8 mouse cellular contexts compared by ENCODE assay signal in the genomic region with DNA sequence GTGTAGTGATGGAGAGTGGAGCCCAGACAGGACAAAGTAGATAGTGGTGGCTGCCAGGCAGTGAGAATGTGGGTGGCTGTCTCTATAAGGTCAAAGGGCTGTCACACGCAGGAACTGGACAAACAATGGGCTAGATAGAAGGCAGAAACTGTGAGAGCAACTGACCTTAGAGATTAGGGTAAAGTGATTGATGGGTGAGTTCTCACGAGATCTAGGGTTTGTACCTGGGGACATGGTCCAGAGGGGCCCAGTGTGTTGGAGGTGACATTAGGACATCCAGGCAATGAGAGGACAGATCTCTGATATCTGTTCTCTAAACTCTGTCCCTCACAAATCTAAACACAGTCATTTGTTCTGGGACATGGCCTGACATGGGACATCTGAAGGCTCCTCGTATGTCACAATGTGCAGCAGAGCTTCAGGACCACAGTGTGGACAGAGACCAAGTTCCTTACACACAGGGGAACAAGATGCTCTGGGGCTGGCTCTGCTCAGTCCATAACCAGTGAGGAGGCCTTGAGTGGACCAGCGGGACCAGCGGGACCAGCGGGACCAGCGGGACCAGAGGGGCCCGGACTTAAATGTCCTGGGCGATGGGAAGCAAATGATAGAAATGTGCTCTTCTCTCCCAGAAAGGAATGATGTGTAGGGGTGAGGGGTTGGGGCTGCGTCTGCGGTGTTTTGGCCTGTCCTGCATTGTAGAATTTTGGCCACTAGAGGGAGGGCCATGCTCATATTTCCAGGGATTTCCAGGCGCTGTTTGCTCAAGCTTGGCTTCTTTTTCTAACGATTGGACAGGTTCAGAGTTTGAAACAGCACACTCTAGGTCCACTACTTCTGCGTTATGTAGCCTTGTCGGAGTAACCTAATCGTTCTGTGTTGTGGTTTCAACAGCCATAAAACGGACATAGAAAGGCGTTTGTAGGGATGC. TPM values are rescaled to one million over a fixed set of nuclear protein-coding genes. Genes with fewer than 3 reads are reported as not detected.
A peak's percentile ranks its signal among the peaks of the same experiment; 100 is the strongest.
DNase-seq lines count a peak whose midpoint lies in the region; ATAC-seq and TF ChIP-seq lines count a peak whose summit lies in the region.

No protein-coding gene starts in this region.

- ATAC-seq in common myeloid progenitor, adult 5-6 weeks (replicated peaks; ENCODE audit: low read depth, poor library complexity, severe bottlenecking) = peak; percentile 87
- peak; percentile 64 for ATAC-seq in heart, postnatal 0 days (ENCODE audit: insufficient read depth, low read depth)
- peak; percentile 44; the same call in 1 of the 2 replicates for ATAC-seq in neural tube, embryonic 14.5 days (ENCODE audit: low read depth)

- no peak overlapping the region for H3K4me3 ChIP-seq in heart, postnatal 0 days (ENCODE audit: low read depth, low read length)
- H3K4me3 ChIP-seq in neural tube, embryonic 14.5 days (ENCODE audit: low read depth, low read length) = no peak overlapping the region
- no peak overlapping the region for H3K4me3 ChIP-seq in testis, adult 2 months (ENCODE audit: control insufficient read depth, low read depth, low read length)

- H3K27ac ChIP-seq in heart, postnatal 0 days (ENCODE audit: low read depth) = no peak overlapping the region
- no peak overlapping the region for H3K27ac ChIP-seq in neural tube, embryonic 14.5 days (ENCODE audit: low read depth, low read length)
- H3K27ac ChIP-seq in testis, adult 2 months (ENCODE audit: control insufficient read depth, insufficient read depth, low read depth, low read length) = no peak overlapping the region

- H3K9me3 ChIP-seq in heart, postnatal 0 days (replicated peaks; ENCODE audit: control insufficient read depth, low read length) = no peaks in the 10 kb centered on the region
- H3K9me3 ChIP-seq in neural tube, embryonic 14.5 days (ENCODE audit: control insufficient read depth, low read length) = no peaks in the 10 kb centered on the region

- peaks cover 7% of the 10 kb centered on the region; the same call in 1 of the 2 replicates for H3K4me1 ChIP-seq in heart, postnatal 0 days (ENCODE audit: control insufficient read depth, insufficient read depth)
- H3K4me1 ChIP-seq in neural tube, embryonic 14.5 days (ENCODE audit: control insufficient read depth, insufficient read depth, low read length) = 0 out of 2 replicates have a peak, but pooled peaks cover 9% of the 10 kb centered on the region
- H3K4me1 ChIP-seq in testis, adult 2 months (ENCODE audit: control insufficient read depth, insufficient read depth, low read length) = no peaks in the 10 kb centered on the region; the same call in 1 of the 2 replicates

- no peak for TF ChIP-seq EP300 in heart, postnatal 0 days (IDR thresholded peaks at IDR 0.05; ENCODE audit: low read depth)

- no peaks in the 10 kb centered on the region for H3K36me3 ChIP-seq in heart, postnatal 0 days (replicated peaks; ENCODE audit: control insufficient read depth, insufficient read depth, low read length)
- no peaks in the 10 kb centered on the region for H3K36me3 ChIP-seq in neural tube, embryonic 14.5 days (ENCODE audit: control insufficient read depth, insufficient read depth, low read length)
- no peaks in the 10 kb centered on the region for H3K36me3 ChIP-seq in testis, adult 2 months (ENCODE audit: control insufficient read depth, insufficient read depth, low read length)

- no peak for TF ChIP-seq POLR2A in testis, adult 2 months (IDR thresholded peaks at IDR 0.05; ENCODE audit: control insufficient read depth, low read depth, low read length)

- no peaks in the 10 kb centered on the region for H3K27me3 ChIP-seq in heart, postnatal 0 days (ENCODE audit: control insufficient read depth, insufficient read depth, low read length)
- no peaks in the 10 kb centered on the region for H3K27me3 ChIP-seq in neural tube, embryonic 14.5 days (ENCODE audit: control insufficient read depth, insufficient read depth, low read length)
- no peaks in the 10 kb centered on the region for H3K27me3 ChIP-seq in testis, adult 2 months (ENCODE audit: control insufficient read depth, insufficient read depth, low read length)

- WGBS in heart, postnatal 0 days = 9% methylated on average over 18 of the region's 18 CpGs
- WGBS in neural tube, embryonic 14.5 days = 13% methylated on average over 18 of the region's 18 CpGs

- no peak overlapping the region for H3K9ac ChIP-seq in heart, postnatal 0 days (replicated peaks; ENCODE audit: low read depth, low read length)
- H3K9ac ChIP-seq in neural tube, embryonic 14.5 days (replicated peaks; ENCODE audit: low read depth, low read length) = no peak overlapping the region

- DNase-seq in A20 (ENCODE audit: low read depth, low spot score) (peak; percentile 69), WW6 (ENCODE audit: low read depth, low spot score) (peak; percentile 42)
- DNase-seq in heart, postnatal 0 days (ENCODE audit: low spot score) = peak; percentile 71
- peak; percentile 75 for DNase-seq in kidney, postnatal 14 days
- DNase-seq in lung, adult 18-20 months = peak; percentile 60 to 62

- H3K4me2 ChIP-seq in heart, postnatal 0 days (ENCODE audit: low read depth, low read length) = no peak overlapping the region
- no peak overlapping the region for H3K4me2 ChIP-seq in neural tube, embryonic 14.5 days (ENCODE audit: low read depth, low read length)

- TF ChIP-seq CTCF in heart, postnatal 0 days (IDR thresholded peaks at IDR 0.05; ENCODE audit: low read depth) = peak; percentile 94
- peak; percentile 65; the same call in 1 of the 2 replicates for TF ChIP-seq CTCF in testis, adult 2 months (IDR thresholded peaks at IDR 0.05; ENCODE audit: control insufficient read depth, insufficient read depth, insufficient replicate concordance, low read depth, low read length)

RNA-seq across cellular contexts. Expression of gene Sbk1, which starts 11.9 kb away (rescaled TPM):
- 5.2 and 5.7 TPM in 2 replicates for total RNA-seq in common myeloid progenitor, adult 5-6 weeks (2017)
- 42.0 and 48.9 TPM in 2 replicates for total RNA-seq in heart, postnatal 0 days (2014; rRNA removed; ENCODE audit: low replicate concordance)
- polyA plus RNA-seq in heart, postnatal 0 days (2015; fragmentation: Nextera tagmentation; extraction: Ambion mirVana) = 14.9 and 17.4 TPM in 2 replicates
- polyA plus RNA-seq in neural tube, embryonic 14.5 days (2014; fragmentation: Nextera tagmentation; extraction: Ambion mirVana) = 232 and 271 TPM in 2 replicates
- 8.8 and 9.9 TPM in 2 replicates for polyA plus RNA-seq in testis, adult 2 months (2012; rRNA removed)

Comparison
In these comparisons a context has a peak if more than half of its experiments do, and no peak if none do; other contexts are left out.
1. RNA of gene Sbk1, which starts 11.9 kb away (polyA plus RNA-seq): 232 to 271 TPM in neural tube, embryonic 14.5 days; 14.9 to 17.4 TPM in heart, postnatal 0 days and 8.8 to 9.9 TPM in testis, adult 2 months; every median in the first group is over 10 times any median in the second.
2. Peak in every context shown above with its lines, with median percentiles within 50 percentile points of each other: DNase-seq and ATAC-seq.